Mouse (Mus musculus) hindlimb bud, embryonic 11.5 days (tissue): ENCODE results near the gene Prm3.

Experiments used
- DNase-seq: peaks from one replicate; pipeline ENCODE4 v3.0.0-alpha.2; 2012; ENCODE audit warnings: low read depth, low spot score; ENCODE audit errors: extremely low spot score

Gene Prm3

GRCm38 (mm10) chr16:10771769-10772510 is 18.8 kb downstream of the Prm3 start:
- DNase-seq = no peak

DNA sequence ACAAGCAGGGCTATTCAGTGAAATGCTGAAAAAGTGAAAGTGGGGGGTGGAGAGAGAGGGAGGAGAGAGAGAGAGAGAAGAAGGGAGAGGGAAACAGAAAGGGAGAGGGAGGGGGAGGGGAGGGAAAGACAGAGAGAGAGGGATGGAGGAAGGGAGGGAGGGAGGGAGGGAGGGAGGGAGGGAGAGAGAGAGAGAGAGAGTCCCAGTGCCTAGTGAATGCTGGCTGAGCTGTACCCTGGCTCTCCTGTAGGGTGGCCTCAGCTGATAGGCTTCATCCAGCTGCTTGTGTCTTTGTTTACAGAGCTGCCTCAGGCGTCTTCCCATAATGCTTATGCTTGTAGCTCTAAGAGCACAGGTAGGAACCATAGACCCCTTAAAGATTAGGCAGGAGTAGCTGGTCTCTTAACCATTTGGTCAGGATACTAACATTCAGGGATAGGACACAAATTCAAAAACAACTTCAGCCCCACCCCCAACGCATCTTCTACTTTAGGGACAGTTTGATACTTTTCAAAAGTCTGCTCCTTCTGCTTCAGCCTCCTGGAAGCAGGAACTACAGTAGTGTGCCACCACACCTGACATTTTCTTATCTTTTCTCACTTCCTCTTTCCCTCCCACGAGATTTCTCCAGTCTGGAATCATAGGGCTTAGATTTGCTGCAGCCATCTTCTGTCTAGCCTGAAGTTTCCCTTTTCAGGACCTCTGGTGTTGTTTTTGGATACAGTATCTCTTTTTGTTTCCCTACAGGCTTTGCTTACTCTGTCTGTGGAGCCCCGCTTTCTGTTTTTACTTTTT is 20.0 kb downstream of the Prm3 start:
- DNase-seq = no peak

DNA sequence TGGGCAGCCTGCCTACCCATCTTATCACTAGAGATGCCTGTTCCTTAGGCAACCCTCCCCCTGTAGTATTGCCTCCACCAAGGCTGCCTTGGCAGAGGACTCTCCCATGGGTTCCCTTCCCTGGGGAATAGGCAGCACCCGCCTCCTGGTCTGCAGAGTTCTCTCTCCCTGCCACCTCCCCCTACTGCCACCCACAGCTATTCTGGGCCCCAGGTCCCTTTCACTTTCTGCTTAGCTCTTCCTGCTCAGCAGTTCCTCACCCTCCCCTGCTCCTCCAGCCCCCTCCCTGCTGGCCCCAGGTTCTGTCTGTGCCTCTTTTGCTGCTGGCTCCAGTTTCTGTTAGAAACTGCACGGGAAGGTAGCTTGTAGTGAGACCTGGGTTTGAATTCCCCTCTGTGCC is 21.1 kb downstream of the Prm3 start:
- no peak for DNase-seq

- no peak for DNase-seq
Measured at GRCm38 (mm10) chr16:10768821-10769220, 21.9 kb downstream of the Prm3 start.

DNA sequence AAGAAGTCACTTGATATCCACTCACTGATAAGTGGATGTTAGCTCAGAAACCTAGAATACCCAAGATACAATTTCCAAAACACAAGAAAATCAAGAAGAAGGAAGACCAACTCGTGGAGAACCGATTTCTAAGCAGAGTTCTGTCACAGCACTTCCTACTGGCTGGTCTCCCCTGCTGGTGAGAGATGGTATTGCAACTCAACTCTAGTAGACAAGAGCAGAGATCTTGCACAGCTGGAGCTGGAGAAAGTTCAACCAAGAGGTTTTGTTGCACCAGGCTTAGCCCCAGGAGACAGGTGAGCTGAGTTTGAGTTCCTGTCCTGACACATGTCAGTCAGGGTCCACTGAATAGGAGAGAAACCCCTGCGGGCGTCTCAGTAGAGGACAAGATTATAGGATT is 23.6 kb downstream of the Prm3 start:
- peak; percentile 60 for DNase-seq

DNA sequence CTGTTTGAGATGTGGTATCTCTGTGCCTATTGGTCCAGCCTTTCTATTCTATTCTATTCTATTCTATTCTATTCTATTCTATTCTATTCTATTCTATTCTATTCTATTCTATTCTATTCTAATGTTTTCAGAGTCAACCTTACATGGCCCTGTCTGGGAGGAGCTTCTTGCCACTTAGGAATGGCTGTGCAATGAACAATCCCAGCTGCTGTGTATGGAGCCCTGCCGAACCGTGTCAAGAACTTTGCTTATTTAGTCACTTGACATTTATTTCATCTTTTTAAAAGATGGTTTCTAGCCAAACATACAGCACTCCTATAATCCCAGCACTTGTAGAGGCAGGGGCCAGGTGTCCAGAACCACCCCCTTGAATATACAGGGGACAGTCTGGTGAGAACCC is 26.4 kb downstream of the Prm3 start:
- DNase-seq = no peak

- DNase-seq = no peak
Measured at GRCm38 (mm10) chr16:10763540-10764264, 27.0 kb downstream of the Prm3 start.

- DNase-seq = no peak
Measured at GRCm38 (mm10) chr16:10762569-10763180, 28.0 kb downstream of the Prm3 start.

DNA sequence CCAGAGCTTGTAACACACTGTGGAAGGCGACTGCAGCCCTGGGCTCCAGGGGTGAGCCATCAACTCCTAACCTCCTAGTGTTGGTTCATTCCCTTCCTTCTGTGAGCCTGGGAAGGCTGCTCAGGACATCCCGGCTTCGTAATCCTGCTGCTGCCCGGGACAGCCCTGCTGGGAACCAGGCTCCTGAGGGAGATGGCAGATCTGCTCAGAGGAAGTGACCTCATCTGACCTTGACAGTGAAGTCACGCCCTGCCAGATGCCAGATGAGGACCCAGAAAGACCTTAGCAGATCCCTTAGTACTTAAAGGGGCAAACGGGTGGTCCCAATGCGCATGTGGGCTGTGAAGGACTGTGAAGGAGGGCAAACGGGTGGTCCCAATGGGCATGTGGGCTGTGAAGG is 29.5 kb downstream of the Prm3 start:
- no peak for DNase-seq

DNA sequence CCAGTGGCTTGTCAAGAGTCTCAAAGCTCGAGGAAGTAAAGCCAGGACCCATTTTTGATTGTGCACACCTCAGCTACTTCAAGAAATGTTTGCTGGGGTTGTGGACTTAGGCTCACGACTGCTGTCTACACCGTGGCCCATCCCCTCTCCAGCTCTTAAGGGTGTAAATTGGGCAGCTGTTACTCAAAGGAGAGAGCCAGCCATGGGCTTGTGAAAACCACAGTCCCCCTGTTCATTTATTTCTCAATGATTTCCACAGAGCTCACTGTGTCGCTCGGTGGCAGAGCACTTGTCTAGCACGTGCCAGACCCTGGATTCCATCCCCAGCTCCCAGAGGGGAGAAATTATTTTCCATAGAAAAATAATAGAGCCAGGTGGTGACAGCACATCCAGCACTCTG is 34.5 kb downstream of the Prm3 start:
- DNase-seq = no peak

GRCm38 (mm10) chr16:10754521-10755296 is 36.0 kb downstream of the Prm3 start:
- DNase-seq = no peak

DNA sequence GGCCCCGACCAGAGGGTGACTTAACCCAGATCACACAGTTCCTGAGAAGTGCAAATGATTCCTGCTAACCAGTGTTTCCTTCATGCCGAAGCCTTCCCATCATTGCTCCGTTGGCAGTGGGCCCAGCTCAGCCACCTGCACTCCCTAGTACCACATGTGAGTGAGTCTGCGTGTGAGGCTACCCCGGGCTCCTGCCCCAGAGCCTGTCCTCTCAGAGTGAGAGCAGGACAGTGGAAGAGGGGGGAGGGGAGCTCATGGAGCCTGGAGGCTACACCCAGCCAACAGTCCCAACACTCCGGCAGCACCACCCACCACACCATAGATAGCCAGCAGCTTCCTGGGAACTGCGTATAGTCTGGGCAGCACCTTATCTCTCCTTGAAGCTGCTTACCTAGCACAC is 40.9 kb downstream of the Prm3 start:
- no peak for DNase-seq

GRCm38 (mm10) chr16:10749226-10749625 is 41.5 kb downstream of the Prm3 start:
- no peak for DNase-seq

GRCm38 (mm10) chr16:10741082-10741481 is 49.6 kb downstream of the Prm3 start:
- DNase-seq = no peak
